Mouse (Mus musculus) liver, postnatal 0 days (tissue): ENCODE measurements around the gene Slc4a3. TPM values are rescaled to one million over a fixed set of nuclear protein-coding genes. Genes with fewer than 3 reads are reported as not detected.

ENCODE experiments used
- ATAC-seq: fragments of 200-750 bp; cut with Nextera tagmentation; 2 replicates; pipeline ENCODE4 v1.8.0; 2017; ENCODE audit warnings: mild to moderate bottlenecking, moderate library complexity
- DNase-seq: peaks from one replicate; pipeline ENCODE4 v3.0.0-alpha.2; 2016
- H3K27ac ChIP-seq: fragments of 300-500 bp; sonication (generic); 2 replicates; pipeline ENCODE4 v1.5.1; 2014; ENCODE audit warnings: antibody characterized with exemption, moderate library complexity, mild to moderate bottlenecking, low read depth
- H3K27me3 ChIP-seq: fragments of 300-500 bp; sonication (generic); 2 replicates; pipeline ENCODE4 v1.6.1; 2014; ENCODE audit warnings: low read length, control low read depth, mixed read lengths; ENCODE audit not compliant: insufficient read depth
- H3K36me3 ChIP-seq: fragments of 300-500 bp; sonication (generic); replicated peaks from 2 replicates; pipeline ENCODE4 v1.6.1; 2014; ENCODE audit warnings: mild to moderate bottlenecking, control low read depth, low read length, moderate library complexity, mixed read lengths; ENCODE audit not compliant: insufficient read depth
- H3K4me1 ChIP-seq: fragments of 300-500 bp; sonication (generic); 2 replicates; pipeline ENCODE4 v1.6.1; 2014; ENCODE audit warnings: antibody characterized with exemption, mild to moderate bottlenecking, control low read depth; ENCODE audit not compliant: insufficient read depth
- H3K4me2 ChIP-seq: fragments of 300-500 bp; sonication (generic); 2 replicates; pipeline ENCODE4 v1.6.1; 2014; ENCODE audit warnings: low read depth, mild to moderate bottlenecking, low read length, moderate library complexity, mixed read lengths
- H3K4me3 ChIP-seq: fragments of 300-500 bp; sonication (generic); 2 replicates; pipeline ENCODE4 v1.5.1; 2014; ENCODE audit warnings: low read depth, low read length
- H3K9ac ChIP-seq: fragments of 300-500 bp; sonication (generic); replicated peaks from 2 replicates; pipeline ENCODE4 v1.6.1; 2014; ENCODE audit warnings: mild to moderate bottlenecking, moderate library complexity
- H3K9me3 ChIP-seq: fragments of 300-500 bp; sonication (generic); 2 replicates; pipeline ENCODE4 v1.6.1; 2016; ENCODE audit warnings: mild to moderate bottlenecking, control low read depth, low read length, mixed read lengths
- CTCF ChIP-seq: sonication (generic); IDR thresholded peaks from 2 replicates; pipeline ENCODE4 v1.5.1; 2016; ENCODE audit warnings: antibody characterized with exemption, low read depth
- EP300 ChIP-seq: IDR thresholded peaks from 2 replicates; pipeline ENCODE4 v1.6.1; 2016; ENCODE audit warnings: antibody characterized with exemption, low read depth, mild to moderate bottlenecking
- WGBS: fragments of 180-500 bp; shearing (Covaris S2); extraction: QIAGEN DNeasy Blood & Tissue Kit; methylation state at CpG from one replicate; pipeline ENCODE4 v1.1.7; 2014; ENCODE audit not compliant: insufficient replicate concordance; 5-methylcytosine and 5-hydroxymethylcytosine counted together
- polyA plus RNA-seq: library from polyadenylated mRNA; unstranded; fragments of >200 nt; fragmentation: Nextera tagmentation; extraction: Ambion mirVana; gene quantifications from 2 replicates; pipeline ENCODE4 v1.2.1, GENCODE M21; 2015

Slc4a3 gene
- polyA plus RNA-seq, 1 experiment from 2014 or later, result 0.42 TPM

DNA sequence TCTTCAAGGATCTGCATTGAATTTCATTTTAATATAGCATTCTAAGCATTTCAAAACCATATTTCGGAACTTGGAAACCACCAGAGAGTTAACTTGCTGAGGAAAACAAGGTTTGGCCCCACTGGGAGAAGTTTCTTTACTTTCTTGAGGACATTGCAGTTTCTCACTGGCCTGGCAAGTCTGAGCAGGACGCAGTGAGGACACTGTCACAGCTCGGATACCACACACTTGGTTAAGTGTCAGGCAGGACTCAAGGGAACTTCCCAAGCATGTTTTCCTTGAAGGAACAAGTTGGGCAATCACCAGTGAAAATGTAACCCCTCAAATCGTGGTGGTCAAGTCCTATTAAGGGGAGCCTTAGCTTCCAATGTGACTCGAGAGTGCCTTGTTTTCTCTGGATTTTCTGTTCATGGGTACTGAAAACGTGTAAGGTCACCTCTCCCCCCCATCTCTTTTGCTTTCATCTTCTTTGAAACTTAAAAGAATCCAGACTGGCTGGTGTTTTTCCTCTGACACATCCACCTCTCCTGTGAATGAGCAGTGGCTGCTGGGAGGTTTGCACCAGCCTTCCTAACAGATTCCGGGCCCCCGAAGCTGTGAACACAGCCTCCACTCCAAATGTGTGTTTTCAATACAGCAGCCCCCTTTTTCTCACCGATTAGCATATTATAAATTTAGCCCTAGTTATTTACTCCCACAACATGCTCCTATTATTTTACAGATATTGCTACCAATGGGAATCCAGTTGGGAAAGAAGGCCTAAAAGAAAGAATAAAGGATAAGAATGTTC is 41.6 kb upstream of the Slc4a3 start:
- TF ChIP-seq CTCF, result no peak
- TF ChIP-seq EP300, result no peak
- peak overlapping the region; percentile 74 for H3K4me2 ChIP-seq
- H3K4me1 ChIP-seq, result no peaks in the 10 kb centered on the region; the same call in 1 of the 2 replicates
- no peak overlapping the region for H3K27ac ChIP-seq
- H3K4me3 ChIP-seq, result no peak overlapping the region; the same call in 1 of the 2 replicates
- no peak for ATAC-seq
- 55% methylated on average over 9 of the region's 9 CpGs for WGBS
- peaks cover 43% of the 10 kb centered on the region for H3K27me3 ChIP-seq
- H3K36me3 ChIP-seq, result no peaks in the 10 kb centered on the region
- H3K9me3 ChIP-seq, result no peaks in the 10 kb centered on the region
- DNase-seq, result no peak
- no peak overlapping the region for H3K9ac ChIP-seq

- peak overlapping the region; percentile 74 for H3K4me2 ChIP-seq
- no peak for TF ChIP-seq EP300
- TF ChIP-seq CTCF, result no peak
- H3K4me3 ChIP-seq, result peak overlapping the region; percentile 54
- peak; percentile 23; the same call in 1 of the 2 replicates for ATAC-seq
- H3K4me1 ChIP-seq, result no peaks in the 10 kb centered on the region; the same call in 1 of the 2 replicates
- under 1% methylated on average over 83 of the region's 84 CpGs for WGBS
- peak overlapping the region; percentile 75 for H3K27ac ChIP-seq
- H3K9ac ChIP-seq, result peak overlapping the region; percentile 59; the same call in 1 of the 2 replicates
- H3K36me3 ChIP-seq, result no peaks in the 10 kb centered on the region
- H3K27me3 ChIP-seq, result peaks cover 43% of the 10 kb centered on the region
- DNase-seq, result peak; percentile 30
- no peaks in the 10 kb centered on the region for H3K9me3 ChIP-seq
Observed at GRCm38 (mm10) chr1:75505159-75505955, 40.7 kb upstream of the Slc4a3 start.

DNA sequence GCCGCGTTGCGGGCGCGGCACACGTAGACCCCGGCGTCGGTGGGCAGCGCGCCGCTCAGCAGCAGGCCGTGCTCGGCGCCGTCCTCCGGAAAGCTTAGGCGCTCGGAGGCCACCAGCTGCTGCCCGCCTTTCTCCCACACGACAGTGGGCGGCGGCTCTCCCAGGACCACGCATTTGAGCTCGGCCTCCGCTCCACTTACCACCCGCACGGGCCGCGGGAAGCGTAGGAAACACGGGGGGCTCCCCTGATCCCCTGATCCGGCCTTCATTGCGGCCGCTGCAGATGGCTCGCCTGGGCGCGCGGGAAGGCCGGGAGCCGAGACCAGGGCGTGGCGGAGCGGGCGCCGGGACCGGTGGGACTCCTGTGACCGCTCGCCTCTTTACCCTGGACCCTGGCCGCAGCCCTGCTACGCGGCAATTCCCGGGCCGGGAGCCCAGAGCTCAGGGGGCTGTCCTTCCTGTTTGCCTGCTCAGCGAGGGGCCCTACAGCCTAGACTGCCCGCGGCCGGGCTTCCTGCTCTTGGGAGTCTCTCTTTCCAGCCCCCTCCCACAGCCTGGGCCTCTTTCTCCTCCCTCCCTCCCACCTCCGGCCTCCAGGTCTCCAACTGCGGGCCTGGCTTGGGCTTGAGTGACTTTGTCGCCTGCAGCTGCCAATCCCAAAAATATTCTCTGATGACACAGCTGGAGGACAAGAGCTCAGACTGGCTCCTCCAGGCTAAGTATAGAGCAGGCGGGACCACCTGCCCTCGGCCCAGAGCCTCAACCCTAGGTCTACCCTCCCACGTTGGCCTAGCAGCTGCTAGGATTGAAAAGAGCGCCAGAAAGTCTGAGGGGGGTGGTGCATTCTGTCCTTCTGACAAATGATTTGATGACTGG is 39.9 kb upstream of the Slc4a3 start, which contains the start of gene Obsl1:
Gene Obsl1, minus strand, starts transcription at position 497 of the 876 bp plus-strand sequence.
- Histone ChIP-seq H3K36me3 (no peaks in the 10 kb centered on the region), H3K27me3 (peaks cover 43% of the 10 kb centered on the region), H3K4me2 (peak within 1 kb of the TSS; percentile 74), H3K9me3 (no peaks in the 10 kb centered on the region), H3K4me3 (peak within 1 kb of the TSS; percentile 54), H3K27ac (peak within 1 kb of the TSS; percentile 75), H3K4me1 (peaks cover under 1% of the 10 kb centered on the region; the same call in 1 of the 2 replicates), H3K9ac (peak within 1 kb of the TSS; percentile 59)
- no peak for TF ChIP-seq CTCF
- TF ChIP-seq EP300, result no peak
- WGBS, result 4% methylated on average over 65 of the region's 65 CpGs
- ATAC-seq, result peak; percentile 61; the same call in 1 of the 2 replicates
- peak; percentile 45 for DNase-seq

DNA sequence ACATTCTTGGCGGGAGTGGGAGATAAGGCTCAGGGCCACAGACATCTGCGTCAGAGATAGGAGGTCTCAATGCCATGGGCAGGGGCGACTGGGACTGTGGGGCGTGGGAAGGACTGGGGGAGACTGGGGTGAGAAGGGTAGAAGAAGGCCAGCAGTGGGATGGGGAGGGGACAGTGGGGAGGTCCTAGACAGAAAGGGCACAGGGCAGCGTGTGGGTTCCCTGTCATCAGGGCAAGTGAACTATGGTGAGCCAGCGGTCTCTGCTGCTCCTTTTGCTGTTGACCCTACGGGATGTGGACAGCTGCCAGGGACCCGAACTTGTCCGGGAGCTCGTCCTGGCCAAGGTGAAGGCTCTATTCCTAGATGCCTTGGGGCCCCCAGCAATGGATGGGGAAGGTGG is 39.1 kb upstream of the Slc4a3 start, which contains the start of gene Inha:
Gene Inha, plus strand, starts transcription at position 72 of the 400 bp plus-strand sequence.
- H3K9ac ChIP-seq, result peak within 1 kb of the TSS; percentile 59
- DNase-seq, result no peak
- peak within 1 kb of the TSS; percentile 74 for H3K4me2 ChIP-seq
- peak within 1 kb of the TSS; percentile 54 for H3K4me3 ChIP-seq
- 53% methylated on average over 10 of the region's 10 CpGs for WGBS
- TF ChIP-seq CTCF, result no peak
- TF ChIP-seq EP300, result no peak
- no peaks in the 10 kb centered on the region for H3K36me3 ChIP-seq
- no peak for ATAC-seq
- H3K27ac ChIP-seq, result peak within 1 kb of the TSS; percentile 75
- peaks cover 43% of the 10 kb centered on the region for H3K27me3 ChIP-seq
- peaks cover 4% of the 10 kb centered on the region; the same call in 1 of the 2 replicates for H3K4me1 ChIP-seq
- no peaks in the 10 kb centered on the region for H3K9me3 ChIP-seq

DNA sequence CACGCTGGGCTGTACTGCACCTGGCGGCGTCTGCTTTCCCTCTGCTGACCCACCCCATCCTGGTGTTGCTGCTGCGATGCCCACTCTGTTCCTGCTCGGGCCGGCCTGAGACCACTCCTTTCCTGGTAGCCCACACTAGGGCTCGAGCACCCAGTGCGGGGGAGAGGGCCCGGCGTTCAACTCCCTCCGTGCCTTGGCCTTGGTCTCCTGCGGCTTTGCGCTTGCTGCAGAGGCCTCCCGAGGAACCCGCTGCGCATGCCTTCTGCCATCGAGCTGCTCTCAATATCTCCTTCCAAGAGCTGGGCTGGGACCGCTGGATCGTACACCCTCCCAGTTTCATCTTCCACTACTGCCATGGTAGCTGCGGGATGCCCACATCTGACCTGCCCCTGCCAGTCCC is 36.5 kb upstream of the Slc4a3 start:
- H3K27me3 ChIP-seq, result peaks cover 34% of the 10 kb centered on the region
- 69% methylated on average over 20 of the region's 20 CpGs for WGBS
- H3K4me1 ChIP-seq, result peaks cover 4% of the 10 kb centered on the region; the same call in 1 of the 2 replicates
- H3K27ac ChIP-seq, result no peak overlapping the region
- H3K36me3 ChIP-seq, result no peaks in the 10 kb centered on the region
- no peak overlapping the region for H3K4me2 ChIP-seq
- DNase-seq, result no peak
- ATAC-seq, result no peak
- no peaks in the 10 kb centered on the region for H3K9me3 ChIP-seq
- TF ChIP-seq EP300 (no peak), CTCF (no peak)
- H3K9ac ChIP-seq, result no peak overlapping the region
- H3K4me3 ChIP-seq, result no peak overlapping the region
